Mouse (Mus musculus) central nervous system, embryonic 14 days (tissue): Measurements from ENCODE around the gene Cyp2j9. TPM values are rescaled to one million over a fixed set of nuclear protein-coding genes. Genes with fewer than 3 reads are reported as not detected.

Source experiments
- polyA plus RNA-seq: library from polyadenylated mRNA; depleted of rRNA; stranded (reverse); fragments of >200 nt; gene quantifications from 2 replicates; pipeline ENCODE4 v1.2.3, GENCODE M21; 2012; rRNA removed

Cyp2j9 gene
- polyA plus RNA-seq = 2.5 and 2.7 TPM in 2 replicates

DNA sequence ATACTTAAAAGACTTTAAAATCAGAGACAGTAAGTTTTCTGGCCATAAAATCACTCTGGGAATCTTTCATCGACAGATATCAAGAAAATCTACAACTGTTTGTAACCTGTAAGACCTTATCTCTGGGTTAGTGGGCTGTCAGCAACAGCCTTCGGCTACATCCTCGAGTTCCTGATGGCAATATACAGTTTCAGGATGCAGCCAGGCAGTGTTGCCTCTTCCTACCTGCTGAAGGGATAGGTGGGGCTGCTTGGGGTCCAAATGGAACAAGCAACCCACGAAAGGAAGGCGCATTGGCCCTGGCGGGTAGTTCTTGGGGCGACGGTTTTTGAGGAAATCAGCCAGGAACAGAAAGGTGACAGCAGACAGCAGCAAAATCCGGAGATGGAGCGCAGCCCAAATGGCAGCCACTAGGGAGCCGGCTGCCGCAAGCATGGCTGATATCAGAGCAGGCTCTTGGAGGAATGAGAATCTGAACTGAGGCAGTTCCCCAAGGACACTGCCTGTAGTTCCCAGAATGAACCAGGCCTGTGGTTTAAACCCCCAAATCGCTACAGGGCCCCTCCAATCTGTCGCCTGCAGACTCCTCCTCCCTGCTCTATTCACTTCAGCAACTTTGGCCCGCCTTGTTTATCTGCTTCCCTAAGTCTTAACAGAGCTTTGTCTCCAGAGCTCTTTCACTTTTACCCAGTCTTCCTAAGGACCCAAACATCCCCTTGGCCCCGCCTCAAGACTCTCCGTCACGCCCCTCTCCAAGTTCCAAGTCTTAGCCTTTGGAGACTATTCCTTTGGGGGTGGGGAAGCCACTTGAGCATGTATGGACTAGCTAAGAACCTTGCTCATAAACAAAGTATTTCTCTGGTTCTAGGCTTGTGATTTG lies at the start of gene Cyp2j9:
TSS of gene Cyp2j9 (minus strand) at position 668 of the 880 bp plus-strand sequence.

DNA sequence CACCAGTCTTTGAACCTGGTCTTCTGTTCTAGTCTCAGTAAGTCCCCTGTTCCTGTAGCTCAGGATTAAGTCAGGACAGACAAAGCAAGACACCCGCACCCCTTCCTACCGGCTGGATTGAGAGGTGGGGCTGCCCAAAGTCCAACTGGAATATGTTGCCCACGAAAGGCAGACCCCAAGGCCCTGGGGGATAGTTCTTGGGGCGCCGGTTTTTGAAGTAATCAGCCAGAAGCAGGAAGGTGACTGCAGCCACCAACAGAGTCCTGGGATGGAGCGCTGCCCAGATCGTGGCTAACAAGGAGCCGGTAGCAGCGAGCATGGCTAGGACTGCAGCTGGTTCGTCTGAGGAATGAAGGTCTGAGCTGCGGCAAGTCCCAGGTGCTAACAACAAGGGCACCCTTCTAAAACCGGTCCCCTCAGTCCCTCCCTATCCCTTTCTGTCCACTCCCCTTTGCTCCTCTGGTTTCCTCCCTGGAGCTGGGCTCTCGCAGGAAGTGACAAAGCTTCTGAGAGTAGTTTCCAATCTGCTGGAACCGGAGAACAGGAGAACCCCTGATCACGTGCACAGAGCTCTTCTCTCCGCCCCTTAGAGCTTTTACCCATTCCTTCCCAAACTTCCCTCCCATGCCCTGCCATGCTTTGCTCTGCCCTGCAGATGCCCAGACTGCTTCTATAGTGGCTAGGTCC lies 38.1 kb downstream of the Cyp2j9 start, which contains the start of gene Cyp2j6:
TSS of gene Cyp2j6 (minus strand) at position 529 of the 687 bp plus-strand sequence.

Other genes with a start within 250 kb of the Cyp2j9 start
- not detected in 2 replicates for gene Cyp2j11, start 242.9 kb downstream of the Cyp2j9 start, polyA plus RNA-seq
- 0.04 and 0.10 TPM in 2 replicates for gene Cyp2j8, start 84.2 kb downstream of the Cyp2j9 start, polyA plus RNA-seq
- 3.1 and 4.2 TPM in 2 replicates for gene Cyp2j6, start 37.9 kb downstream of the Cyp2j9 start, polyA plus RNA-seq
- not detected in 2 replicates for gene Cyp2j5, start 72.6 kb upstream of the Cyp2j9 start, polyA plus RNA-seq
- not detected in 2 replicates for gene Gm12695, start 193.6 kb upstream of the Cyp2j9 start, polyA plus RNA-seq